Mouse (Mus musculus): ENCODE measurements around the gene Celsr1. TPM values are rescaled to one million over a fixed set of nuclear protein-coding genes. Genes with fewer than 3 reads are reported as not detected.
A peak's percentile ranks its signal among the peaks of the same experiment; 100 is the strongest.

The Celsr1 gene
- polyA plus RNA-seq, 1 experiment: 0.49 TPM

DNA sequence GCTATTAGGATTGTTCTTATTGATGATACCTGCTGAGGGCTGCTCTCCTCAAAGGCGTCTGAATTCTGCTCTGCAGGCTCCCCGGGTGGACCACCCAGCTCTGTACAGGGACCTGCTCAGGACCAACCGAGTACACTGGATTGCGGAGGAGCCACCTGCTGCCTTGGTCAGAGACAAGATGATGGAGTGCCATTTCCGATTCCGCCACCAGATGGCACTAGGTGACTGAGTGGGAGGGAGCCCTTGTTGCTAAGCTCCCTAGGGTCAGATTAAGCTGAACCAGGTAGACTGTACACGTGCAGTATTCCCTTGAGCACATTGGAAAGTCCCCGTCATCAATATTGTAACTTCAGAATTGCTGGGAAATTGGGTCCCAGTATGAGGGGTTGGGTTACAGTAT, 137.3 kb downstream of the Celsr1 start:
- Histone ChIP-seq H3K4me1 (ENCODE audit: control insufficient read depth, insufficient read depth, low read length) (peaks cover 14% of the 10 kb centered on the region), H3K27me3 (ENCODE audit: control insufficient read depth, insufficient read depth, low read length) (no peaks in the 10 kb centered on the region), H3K27ac (ENCODE audit: insufficient read depth, low read length) (no peak overlapping the region), H3K4me3 (replicated peaks; ENCODE audit: insufficient read depth, low read depth, low read length) (no peak overlapping the region)
- 7% methylated on average over 8 of the region's 8 CpGs for WGBS
- DNase-seq: peak; percentile 68 to 88
- no peak for TF ChIP-seq POLR2A (IDR thresholded peaks at IDR 0.05; ENCODE audit: borderline replicate concordance, insufficient read depth, low read length)
- peak; percentile 98 for TF ChIP-seq CTCF (IDR thresholded peaks at IDR 0.05; ENCODE audit: borderline replicate concordance, insufficient read depth, low read depth, low read length)

DNA sequence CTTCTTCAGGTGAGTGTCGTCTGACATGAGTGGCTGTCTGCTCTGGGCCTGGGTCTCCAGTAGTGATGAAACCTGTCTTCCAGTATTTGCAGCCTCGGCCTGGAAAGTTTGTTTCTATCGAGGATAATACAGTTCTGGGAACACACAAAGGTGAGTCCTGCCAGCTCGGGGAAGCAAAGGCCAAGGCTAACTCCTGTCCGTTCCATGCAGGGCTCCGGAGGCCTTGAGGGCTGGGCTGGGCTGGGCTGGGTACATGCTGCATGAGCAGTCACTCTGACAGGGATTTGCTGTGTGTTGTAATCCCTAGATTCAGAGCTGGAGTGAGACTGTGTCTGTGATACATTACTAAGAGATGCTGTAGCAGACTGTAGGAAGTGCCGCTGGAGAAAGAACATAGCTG, 139.7 kb downstream of the Celsr1 start:
- no peak overlapping the region for H3K4me3 ChIP-seq (replicated peaks; ENCODE audit: insufficient read depth, low read depth, low read length)
- peaks cover 9% of the 10 kb centered on the region; the same call in 1 of the 2 replicates for H3K4me1 ChIP-seq (ENCODE audit: control insufficient read depth, insufficient read depth, low read length)
- no peaks in the 10 kb centered on the region for H3K27me3 ChIP-seq (ENCODE audit: control insufficient read depth, insufficient read depth, low read length)
- no peak for DNase-seq
- no peak overlapping the region for H3K27ac ChIP-seq (ENCODE audit: insufficient read depth, low read length)
- TF ChIP-seq CTCF (IDR thresholded peaks at IDR 0.05; ENCODE audit: borderline replicate concordance, insufficient read depth, low read depth, low read length): no peak
- WGBS: 87% methylated on average over 7 of the region's 7 CpGs

DNA sequence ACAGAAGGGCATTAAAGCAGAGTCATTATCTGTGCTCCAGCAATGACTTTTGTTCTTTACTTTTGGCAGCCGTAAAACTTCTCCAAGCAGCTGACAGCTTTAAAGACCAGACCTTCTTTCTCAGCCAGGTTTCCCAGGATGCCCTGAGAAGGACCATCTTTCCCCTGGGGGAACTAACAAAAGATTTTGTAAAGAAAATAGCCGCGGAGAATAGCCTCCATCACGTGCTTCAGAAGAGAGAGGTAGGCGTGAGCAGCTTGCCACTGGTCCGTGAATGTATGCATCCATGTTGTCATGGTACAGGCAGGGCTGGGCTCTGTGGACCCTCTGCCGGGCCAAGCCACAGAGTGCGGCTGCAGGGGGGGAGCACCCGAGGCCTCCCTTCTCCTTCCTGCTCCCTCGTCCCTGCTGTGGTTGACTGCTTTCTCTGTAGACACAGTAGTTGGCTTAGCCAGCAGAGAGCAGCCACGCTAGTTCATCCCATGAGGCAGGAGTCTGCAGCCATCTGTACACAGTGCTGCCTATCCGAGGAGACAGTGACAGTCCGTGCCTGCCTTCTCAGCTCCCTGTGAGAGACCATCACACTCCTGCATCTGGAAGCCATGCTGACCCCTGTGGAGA, 141.0 kb downstream of the Celsr1 start:
- no peak for TF ChIP-seq POLR2A (IDR thresholded peaks at IDR 0.05; ENCODE audit: borderline replicate concordance, insufficient read depth, low read length)
- TF ChIP-seq CTCF (IDR thresholded peaks at IDR 0.05; ENCODE audit: borderline replicate concordance, insufficient read depth, low read depth, low read length): no peak
- Histone ChIP-seq H3K4me1 (ENCODE audit: control insufficient read depth, insufficient read depth, low read length) (peaks cover 5% of the 10 kb centered on the region; the same call in 1 of the 2 replicates), H3K4me3 (replicated peaks; ENCODE audit: insufficient read depth, low read depth, low read length) (no peak overlapping the region), H3K27me3 (ENCODE audit: control insufficient read depth, insufficient read depth, low read length) (no peaks in the 10 kb centered on the region), H3K27ac (ENCODE audit: insufficient read depth, low read length) (no peak overlapping the region)
- WGBS: 34% methylated on average over 13 of the region's 13 CpGs
- DNase-seq: no peak

DNA sequence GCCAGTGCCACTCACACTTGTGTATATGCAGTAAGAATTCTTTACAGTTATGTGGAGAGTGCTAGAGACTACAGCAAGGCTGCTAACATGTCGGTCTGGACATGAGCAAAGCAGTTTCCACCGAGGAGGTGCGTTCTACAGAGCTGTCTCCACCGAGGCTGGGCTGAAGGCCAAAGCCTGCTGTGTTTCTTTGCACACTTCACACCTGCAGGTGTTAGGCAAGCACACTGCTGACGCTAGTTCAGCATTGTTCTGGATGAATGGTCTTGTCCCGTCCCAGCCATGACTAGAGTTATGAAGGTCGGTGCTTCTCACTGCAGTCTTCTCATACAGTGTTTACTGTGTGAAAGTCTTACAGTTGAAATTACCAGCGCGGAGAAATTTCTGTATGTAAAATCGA, 141.6 kb downstream of the Celsr1 start:
- 25% methylated on average over 10 of the region's 10 CpGs for WGBS
- TF ChIP-seq CTCF (IDR thresholded peaks at IDR 0.05; ENCODE audit: borderline replicate concordance, insufficient read depth, low read depth, low read length): no peak
- Histone ChIP-seq H3K4me3 (replicated peaks; ENCODE audit: insufficient read depth, low read depth, low read length) (no peak overlapping the region), H3K4me1 (ENCODE audit: control insufficient read depth, insufficient read depth, low read length) (peaks cover 5% of the 10 kb centered on the region; the same call in 1 of the 2 replicates), H3K27ac (ENCODE audit: insufficient read depth, low read length) (no peak overlapping the region), H3K27me3 (ENCODE audit: control insufficient read depth, insufficient read depth, low read length) (no peaks in the 10 kb centered on the region)
- peak; percentile 53 to 67 for DNase-seq

DNA sequence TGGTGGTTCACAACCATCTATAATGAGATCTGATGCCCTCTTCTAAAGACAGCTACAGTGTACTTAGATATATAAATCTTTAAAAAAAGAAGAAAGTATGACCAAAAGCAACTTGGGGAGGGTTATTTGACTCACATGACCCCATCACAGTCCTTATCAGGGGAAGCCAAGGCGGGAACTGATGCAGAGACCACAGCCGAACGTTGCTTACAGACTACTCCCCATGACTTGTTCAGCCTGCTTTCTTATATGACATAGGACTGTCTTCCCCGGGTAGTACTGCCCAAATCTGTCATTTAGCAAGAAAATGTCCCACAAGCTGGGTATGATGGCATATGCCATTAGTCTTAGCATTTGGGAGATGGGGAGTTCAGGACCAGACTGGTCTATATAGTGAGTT, 144.3 kb downstream of the Celsr1 start:
- Histone ChIP-seq H3K4me1 (ENCODE audit: control insufficient read depth, insufficient read depth, low read length) (peaks cover 5% of the 10 kb centered on the region; the same call in 1 of the 2 replicates), H3K27me3 (ENCODE audit: control insufficient read depth, insufficient read depth, low read length) (no peaks in the 10 kb centered on the region), H3K27ac (ENCODE audit: insufficient read depth, low read length) (no peak overlapping the region), H3K4me3 (replicated peaks; ENCODE audit: insufficient read depth, low read depth, low read length) (no peak overlapping the region)
- DNase-seq: no peak
- TF ChIP-seq POLR2A (IDR thresholded peaks at IDR 0.05; ENCODE audit: borderline replicate concordance, insufficient read depth, low read length): no peak
- TF ChIP-seq CTCF (IDR thresholded peaks at IDR 0.05; ENCODE audit: borderline replicate concordance, insufficient read depth, low read depth, low read length): no peak
- 88% methylated on average over 4 of the region's 4 CpGs for WGBS

DNA sequence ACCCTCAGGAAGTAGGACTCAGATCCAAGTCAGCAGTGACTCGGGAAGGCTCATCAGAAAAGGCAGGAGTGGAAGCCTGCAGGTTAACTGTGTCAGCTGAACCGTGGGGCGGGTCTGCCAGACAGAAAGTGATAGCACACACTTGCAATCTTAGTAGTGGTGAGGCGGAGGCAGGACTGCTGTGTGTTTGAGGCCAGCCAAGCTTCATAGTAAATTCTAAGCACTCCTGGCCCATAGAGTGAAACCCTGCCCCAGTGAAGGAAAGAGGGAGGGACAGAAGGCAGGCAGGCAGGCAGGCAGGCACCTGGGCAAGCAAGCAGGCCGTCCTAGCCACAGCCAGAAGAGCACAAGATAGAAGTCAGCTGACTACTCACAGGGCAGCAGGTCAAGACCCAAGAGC, 148.0 kb downstream of the Celsr1 start:
- H3K27me3 ChIP-seq (ENCODE audit: control insufficient read depth, insufficient read depth, low read length): no peaks in the 10 kb centered on the region
- peaks cover 3% of the 10 kb centered on the region; the same call in 1 of the 2 replicates for H3K4me1 ChIP-seq (ENCODE audit: control insufficient read depth, insufficient read depth, low read length)
- H3K4me3 ChIP-seq (replicated peaks; ENCODE audit: insufficient read depth, low read depth, low read length): no peak overlapping the region
- no peak for DNase-seq
- no peak for TF ChIP-seq CTCF (IDR thresholded peaks at IDR 0.05; ENCODE audit: borderline replicate concordance, insufficient read depth, low read depth, low read length)
- TF ChIP-seq POLR2A (IDR thresholded peaks at IDR 0.05; ENCODE audit: borderline replicate concordance, insufficient read depth, low read length): no peak
- H3K27ac ChIP-seq (ENCODE audit: insufficient read depth, low read length): no peak overlapping the region
- 89% methylated on average over 5 of the region's 5 CpGs for WGBS

DNA sequence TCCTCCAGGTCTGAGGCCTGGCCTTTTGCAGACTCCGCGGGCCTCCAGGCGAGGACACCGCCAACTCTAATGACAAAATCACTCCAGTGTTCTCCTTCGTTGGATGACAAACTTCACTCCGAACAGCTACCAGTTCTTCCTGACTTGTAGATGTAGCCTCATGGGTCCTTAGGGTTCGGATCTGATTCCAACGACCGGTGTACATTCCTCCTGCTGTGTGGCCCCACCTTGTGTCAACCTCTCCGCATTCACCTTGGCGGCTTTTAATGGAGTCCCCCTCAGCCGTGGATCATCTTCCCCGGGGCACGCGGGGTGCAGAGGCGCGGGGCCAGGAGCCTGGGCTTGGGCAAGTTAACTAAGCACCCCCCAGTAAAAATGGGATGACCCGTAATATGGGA, 154.1 kb downstream of the Celsr1 start:
- H3K27me3 ChIP-seq (ENCODE audit: control insufficient read depth, insufficient read depth, low read length): no peaks in the 10 kb centered on the region
- TF ChIP-seq CTCF (IDR thresholded peaks at IDR 0.05; ENCODE audit: borderline replicate concordance, insufficient read depth, low read depth, low read length) (no peak), POLR2A (IDR thresholded peaks at IDR 0.05; ENCODE audit: borderline replicate concordance, insufficient read depth, low read length) (no peak)
- DNase-seq: no peak
- H3K4me1 ChIP-seq (ENCODE audit: control insufficient read depth, insufficient read depth, low read length): peaks cover 4% of the 10 kb centered on the region; the same call in 1 of the 2 replicates
- under 1% methylated on average over 18 of the region's 18 CpGs for WGBS
- H3K4me3 ChIP-seq (replicated peaks; ENCODE audit: insufficient read depth, low read depth, low read length): peak overlapping the region; percentile 57
- H3K27ac ChIP-seq (ENCODE audit: insufficient read depth, low read length): peak overlapping the region; percentile 58

DNA sequence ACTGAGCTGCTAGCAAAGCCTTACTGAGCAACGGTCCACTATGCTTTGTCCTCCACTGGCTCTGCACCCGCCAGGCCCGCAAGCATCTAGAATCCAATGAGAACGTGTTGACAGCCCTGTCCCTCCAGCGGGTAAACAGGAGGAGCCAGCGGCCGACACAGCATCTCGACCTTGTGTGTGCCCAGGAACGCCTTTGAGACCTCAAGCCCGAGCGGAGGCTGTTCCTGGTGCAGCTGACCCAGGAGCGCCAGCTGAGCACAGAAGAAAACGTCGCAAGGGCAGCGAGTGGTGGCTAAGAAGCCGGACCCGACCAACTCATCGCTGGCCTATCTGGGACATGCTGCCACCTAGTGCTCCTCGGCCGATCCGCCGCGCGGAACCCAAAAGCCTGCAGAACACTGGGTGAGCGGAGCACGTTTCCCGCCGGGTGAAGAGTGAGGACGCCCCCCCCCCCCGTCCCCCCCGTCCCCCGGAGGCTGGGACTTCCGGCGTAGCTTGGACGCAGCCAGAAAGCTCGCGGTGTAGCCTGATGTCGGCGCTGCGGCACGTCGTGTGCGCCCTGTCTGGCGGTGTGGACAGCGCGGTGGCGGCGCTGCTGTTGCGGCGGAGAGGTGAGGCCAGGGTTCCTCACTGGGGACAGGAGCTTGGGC, 154.6 kb downstream of the Celsr1 start, which contains the start of gene Trmu:
Gene Trmu (plus strand): TSS at position 465 of the 650 bp plus-strand sequence.
- under 1% methylated on average over 50 of the region's 50 CpGs for WGBS
- TF ChIP-seq POLR2A (IDR thresholded peaks at IDR 0.05; ENCODE audit: borderline replicate concordance, insufficient read depth, low read length) (peak; percentile 78), CTCF (IDR thresholded peaks at IDR 0.05; ENCODE audit: borderline replicate concordance, insufficient read depth, low read depth, low read length) (peak; percentile 60; the same call in 1 of the 2 replicates)
- Histone ChIP-seq H3K4me1 (ENCODE audit: control insufficient read depth, insufficient read depth, low read length) (peaks cover 4% of the 10 kb centered on the region; the same call in 1 of the 2 replicates), H3K27me3 (ENCODE audit: control insufficient read depth, insufficient read depth, low read length) (no peaks in the 10 kb centered on the region), H3K4me3 (replicated peaks; ENCODE audit: insufficient read depth, low read depth, low read length) (peak within 1 kb of the TSS; percentile 87), H3K27ac (ENCODE audit: insufficient read depth, low read length) (peak within 1 kb of the TSS; percentile 95)
- DNase-seq: peak; percentile 94
